Mouse (Mus musculus) CH12.LX (cell line): ENCODE measurements around the gene Bmi1. TPM values are rescaled to one million over a fixed set of nuclear protein-coding genes. Genes with fewer than 3 reads are reported as not detected.

Experiments used
- DNase-seq: peaks from one replicate; pipeline ENCODE4 v3.0.0-alpha.2; 2013; ENCODE audit errors: extremely low read depth
- H3K27ac ChIP-seq: 2 replicates; pipeline ENCODE4 v1.5.1; 2012; ENCODE audit warnings: low read depth, mild to moderate bottlenecking, control low read depth, moderate library complexity; ENCODE audit not compliant: insufficient read depth
- H3K27me3 ChIP-seq: replicated peaks from 2 replicates; pipeline ENCODE3; 2012; ENCODE audit warnings: inconsistent platforms
- H3K36me3 ChIP-seq, 2 experiments: replicated peaks in 1 of 2; 2 replicates each; pipeline versions ENCODE3 to v1.6.1; 2012; ENCODE audit warnings: inconsistent platforms in 1 of 2, low read length in 1 of 2, mild to moderate bottlenecking in 1 of 2, mixed read lengths in 1 of 2, moderate library complexity in 1 of 2; ENCODE audit not compliant: control insufficient read depth in 1 of 2, insufficient read depth in 1 of 2
- H3K4me1 ChIP-seq, 2 experiments: 2 replicates each; pipeline ENCODE4 v1.6.1; 2012; ENCODE audit warnings: inconsistent platforms in 1 of 2, moderate library complexity in 1 of 2; ENCODE audit not compliant: insufficient read depth in 2 of 2, control insufficient read depth in 1 of 2
- H3K4me2 ChIP-seq: 2 replicates; pipeline ENCODE4 v1.6.1; 2012; ENCODE audit warnings: low read depth, mild to moderate bottlenecking, control low read depth; ENCODE audit not compliant: poor library complexity, insufficient read depth, severe bottlenecking
- H3K4me3 ChIP-seq, 3 experiments: fragments of 150-350 bp in 1 of 3; sonication (generic) in 1 of 3; replicated peaks in 1 of 3; 2 replicates each; pipeline versions ENCODE3 to v1.5.1; 2011 to 2012; ENCODE audit warnings: low read depth in 2 of 3, low read length in 2 of 3, mild to moderate bottlenecking in 2 of 3, moderate library complexity in 2 of 3, control low read depth in 1 of 3, improper control_type of control experiment in 1 of 3, inconsistent platforms in 1 of 3, mixed read lengths in 1 of 3; ENCODE audit not compliant: poor library complexity in 1 of 3
- H3K79me2 ChIP-seq: replicated peaks from 2 replicates; pipeline ENCODE4 v1.6.1; 2012; ENCODE audit warnings: mild to moderate bottlenecking, moderate library complexity; ENCODE audit not compliant: control insufficient read depth, poor library complexity, insufficient read depth, severe bottlenecking; ENCODE audit errors: extremely low read depth
- H3K9ac ChIP-seq: 2 replicates; pipeline ENCODE4 v1.6.1; 2012; ENCODE audit warnings: low read depth, mild to moderate bottlenecking, control low read depth, moderate library complexity; ENCODE audit not compliant: insufficient read depth
- H3K9me3 ChIP-seq: replicated peaks from 2 replicates; pipeline ENCODE3; 2012; ENCODE audit warnings: low read length, inconsistent platforms, mixed read lengths
- BHLHE40 ChIP-seq: IDR thresholded peaks from 2 replicates; pipeline ENCODE4 v1.6.1; 2011; ENCODE audit warnings: mild to moderate bottlenecking, low read depth, low read length, improper control_type of control experiment
- CHD2 ChIP-seq: IDR thresholded peaks from 2 replicates; pipeline ENCODE4 v1.6.1; 2011; ENCODE audit warnings: low read length, improper control_type of control experiment
- CTCF ChIP-seq, 2 experiments: IDR thresholded peaks in 1 of 2; conservative IDR thresholded peaks in 1 of 2; 2 replicates each; pipeline ENCODE4 v1.5.1; 2011 to 2012; ENCODE audit warnings: low read depth in 2 of 2, low read length in 2 of 2, improper control_type of control experiment in 1 of 2, inconsistent platforms in 1 of 2, mild to moderate bottlenecking in 1 of 2, moderate library complexity in 1 of 2
- E2F4 ChIP-seq: IDR thresholded peaks from 2 replicates; pipeline ENCODE4 v1.6.1; 2011; ENCODE audit warnings: low read depth, low read length, improper control_type of control experiment; ENCODE audit not compliant: insufficient replicate concordance
- ELF1 ChIP-seq: IDR thresholded peaks from 2 replicates; pipeline ENCODE4 v1.6.1; 2014; ENCODE audit warnings: low read depth, mild to moderate bottlenecking, inconsistent platforms, low read length, improper control_type of control experiment
- EP300 ChIP-seq: IDR thresholded peaks from 2 replicates; pipeline ENCODE4 v1.6.1; 2011; ENCODE audit warnings: low read length, improper control_type of control experiment
- ETS1 ChIP-seq: conservative IDR thresholded peaks from 2 replicates; pipeline ENCODE4 v1.6.1; 2012; ENCODE audit warnings: low read depth, mild to moderate bottlenecking, inconsistent platforms, low read length, improper control_type of control experiment, moderate library complexity
- GABPA ChIP-seq: IDR thresholded peaks from 2 replicates; pipeline ENCODE4 v1.6.1; 2012; ENCODE audit warnings: low read depth, low read length, improper control_type of control experiment, inconsistent platforms; ENCODE audit not compliant: insufficient replicate concordance
- HCFC1 ChIP-seq: IDR thresholded peaks from 2 replicates; pipeline ENCODE4 v1.6.1; 2012; ENCODE audit warnings: low read depth, mild to moderate bottlenecking, inconsistent platforms, low read length, improper control_type of control experiment
- JUN ChIP-seq: IDR thresholded peaks from 2 replicates; pipeline ENCODE4 v1.6.1; 2011; ENCODE audit warnings: low read depth, mild to moderate bottlenecking, low read length, improper control_type of control experiment, moderate library complexity; ENCODE audit not compliant: insufficient read depth
- KAT2A ChIP-seq: IDR thresholded peaks from 2 replicates; pipeline ENCODE4 v1.6.1; 2012; ENCODE audit warnings: low read length, improper control_type of control experiment, inconsistent platforms; ENCODE audit not compliant: insufficient replicate concordance
- MAFK ChIP-seq: IDR thresholded peaks from 2 replicates; pipeline ENCODE4 v1.6.1; 2011; ENCODE audit warnings: low read length, improper control_type of control experiment; ENCODE audit not compliant: insufficient replicate concordance
- MEF2A ChIP-seq: IDR thresholded peaks from 2 replicates; pipeline ENCODE4 v1.6.1; 2014; ENCODE audit warnings: low read depth, mild to moderate bottlenecking, inconsistent platforms, low read length, improper control_type of control experiment, borderline replicate concordance
- MXI1 ChIP-seq: IDR thresholded peaks from 2 replicates; pipeline ENCODE4 v1.6.1; 2011; ENCODE audit warnings: mild to moderate bottlenecking, low read depth, low read length, improper control_type of control experiment
- NELFE ChIP-seq: IDR thresholded peaks from 2 replicates; pipeline ENCODE4 v1.6.1; 2011; ENCODE audit warnings: low read depth, low read length, improper control_type of control experiment
- PAX5 ChIP-seq: IDR thresholded peaks from 2 replicates; pipeline ENCODE4 v1.6.1; 2012; ENCODE audit warnings: low read length, inconsistent platforms, mixed read lengths
- RAD21 ChIP-seq: IDR thresholded peaks from 2 replicates; pipeline ENCODE4 v1.6.1; 2011; ENCODE audit warnings: low read depth, mild to moderate bottlenecking, low read length, improper control_type of control experiment, moderate library complexity
- RCOR1 ChIP-seq: conservative IDR thresholded peaks from 2 replicates; pipeline ENCODE4 v1.6.1; 2012; ENCODE audit warnings: low read depth, mild to moderate bottlenecking, inconsistent platforms, low read length, improper control_type of control experiment
- SIN3A ChIP-seq: IDR thresholded peaks from 2 replicates; pipeline ENCODE4 v1.6.1; 2012; ENCODE audit warnings: low read length, improper control_type of control experiment, inconsistent platforms
- TBP ChIP-seq: conservative IDR thresholded peaks from 2 replicates; pipeline ENCODE4 v1.6.1; 2011; ENCODE audit warnings: low read depth, low read length, improper control_type of control experiment
- TCF12 ChIP-seq: IDR thresholded peaks from 2 replicates; pipeline ENCODE4 v1.6.1; 2014; ENCODE audit warnings: low read depth, mild to moderate bottlenecking, inconsistent platforms, low read length, improper control_type of control experiment
- UBTF ChIP-seq: IDR thresholded peaks from 2 replicates; pipeline ENCODE4 v1.6.1; 2012; ENCODE audit warnings: low read depth, mild to moderate bottlenecking, inconsistent platforms, low read length, improper control_type of control experiment, moderate library complexity
- ZC3H11A ChIP-seq: IDR thresholded peaks from 2 replicates; pipeline ENCODE4 v1.6.1; 2012; ENCODE audit warnings: low read depth, mild to moderate bottlenecking, inconsistent platforms, low read length, improper control_type of control experiment
- ZKSCAN1 ChIP-seq: IDR thresholded peaks from 2 replicates; pipeline ENCODE4 v1.6.1; 2012; ENCODE audit warnings: low read depth, inconsistent platforms, low read length, improper control_type of control experiment, borderline replicate concordance
- ZNF384 ChIP-seq: IDR thresholded peaks from 2 replicates; pipeline ENCODE4 v1.6.1; 2012; ENCODE audit warnings: low read depth, low read length, improper control_type of control experiment, inconsistent platforms
- dilution Hi-C: fragments of 300-500 bp; cut with MboI; formaldehyde crosslinking; loops from 2 replicates; pipeline ENCODE4 v1.14.3; 2020; ENCODE audit warnings: low sequenced_read_pairs; ENCODE audit not compliant: extremely low pct_unique_long_range_greater_than_20kb, extremely low pct_ligation_motif_present
- in situ Hi-C: fragments of 300-500 bp; cut with MboI; formaldehyde crosslinking; loops from 3 replicates; pipeline ENCODE4 v1.14.3; 2019; ENCODE audit warnings: low sequenced_read_pairs, low pct_ligation_motif_present, low pct_unique_long_range_greater_than_20kb, mixed read lengths
- polyA plus RNA-seq: library from polyadenylated mRNA; unstranded; fragments of >175 nt; gene quantifications from 2 replicates; pipeline ENCODE4 v1.2.1, GENCODE M21; 2012; ENCODE audit warnings: low read depth; ENCODE audit not compliant: insufficient read length
- total RNA-seq, 2 experiments: library from RNA; depleted of rRNA; stranded (reverse); fragments of 300-350 nt in 1 of 2; fragments of >200 nt in 1 of 2; gene quantifications; 2 replicates each; pipeline ENCODE4 v1.2.3; 2012 to 2014

Bmi1 gene
- total and polyA plus RNA-seq, 3 experiments = 38.6 to 87.0 (median 51.0) TPM

- TF ChIP-seq RCOR1 (no peak), BHLHE40 (no peak), NELFE (peak; percentile 76), ZC3H11A (no peak), RAD21 (no peak)
Measured at GRCm38 (mm10) chr2:18693871-18694610, 17.2 kb downstream of the Bmi1 start, which contains the start of gene Spag6 (continued).

DNA sequence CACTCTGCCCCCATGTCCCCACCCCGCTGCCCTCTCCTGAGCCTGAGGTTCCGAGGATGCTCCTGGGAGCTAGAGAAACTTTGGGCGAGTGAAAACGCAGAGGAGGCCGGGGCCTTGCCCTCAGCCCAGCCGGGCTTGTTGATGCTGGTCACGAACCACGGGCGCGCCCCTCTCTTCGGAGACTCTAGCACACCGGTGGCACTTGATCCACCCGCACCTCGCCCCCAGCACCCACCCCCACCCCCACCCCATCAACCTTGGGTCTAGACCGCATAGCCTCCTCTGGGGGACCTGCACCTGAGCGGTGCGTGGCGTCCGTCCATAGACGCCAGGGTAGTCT lies 17.8 kb downstream of the Bmi1 start:
- H3K36me3 ChIP-seq = no peaks in the 10 kb centered on the region
- H3K4me2 ChIP-seq = peak overlapping the region; percentile 65
- TF ChIP-seq NELFE (no peak), E2F4 (no peak), MXI1 (no peak), KAT2A (no peak), MEF2A (no peak), ZNF384 (no peak), ELF1 (no peak), HCFC1 (no peak), UBTF (no peak), PAX5 (no peak), CTCF (conservative IDR thresholded peaks at IDR 0.05 in 1 of 2, IDR thresholded peaks at IDR 0.05 in 1 of 2; ENCODE audit: low read depth in 2 of 2, low read length in 2 of 2) (no peak), GABPA (no peak)
- TF ChIP-seq, all 38 proteins: peak for 0
- H3K4me1 ChIP-seq = peaks cover 0 to 10% of the 10 kb centered on the region in 2 experiments; a peak in 2 of 4 replicates
- peaks cover 5% of the 10 kb centered on the region for H3K9me3 ChIP-seq
- H3K27ac ChIP-seq = peak overlapping the region; percentile 91
- in situ Hi-C loops (loop anchor here (25.0 kb wide), 2 partner anchors 307 to 657 kb away; partner anchors contain the start of genes A930004D18Rik, Dnajc1 and Skida1), dilution Hi-C loops (no loop called here)
- peak overlapping the region; percentile 95 for H3K9ac ChIP-seq
- H3K79me2 ChIP-seq = no peaks in the 10 kb centered on the region
- no peak for DNase-seq
- H3K4me3 ChIP-seq = peak overlapping the region; percentile 74 to 84 (median 83)
- H3K27me3 ChIP-seq = peaks cover 25% of the 10 kb centered on the region

DNA sequence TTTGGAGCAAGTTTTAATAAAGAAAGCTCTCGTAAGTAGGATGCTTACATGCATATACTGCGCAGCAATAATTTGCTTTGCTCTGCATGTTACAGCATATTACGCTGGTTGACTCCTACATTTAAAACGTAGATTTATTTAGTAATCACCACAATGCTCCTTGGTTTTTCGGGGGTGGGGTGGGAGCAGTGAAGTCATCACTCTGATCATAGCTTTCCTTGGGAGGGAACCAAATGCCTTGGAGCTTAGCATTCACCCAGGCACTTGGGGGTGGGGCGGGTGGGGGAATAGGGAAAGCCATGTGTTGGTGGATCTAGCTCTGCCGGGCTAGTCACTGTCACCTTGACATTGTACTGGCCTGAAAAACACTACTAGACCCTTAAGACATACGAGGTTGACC lies 18.3 kb downstream of the Bmi1 start:
- no peak for DNase-seq
- TF ChIP-seq TCF12 = no peak
- TF ChIP-seq HCFC1 = no peak
- TF ChIP-seq MXI1 = no peak
- TF ChIP-seq ZC3H11A = no peak
- TF ChIP-seq TBP = no peak
- no peak for TF ChIP-seq ZKSCAN1
- no peak for TF ChIP-seq ETS1
- TF ChIP-seq E2F4 = no peak
- TF ChIP-seq MEF2A = no peak
- no peak for TF ChIP-seq JUN
- no peak for TF ChIP-seq UBTF
- no peak for TF ChIP-seq EP300
- no peak for TF ChIP-seq SIN3A
- no peak for TF ChIP-seq MAFK
- TF ChIP-seq CHD2 = no peak
- TF ChIP-seq KAT2A = no peak
- H3K27me3 ChIP-seq = peaks cover 22% of the 10 kb centered on the region
- H3K9ac ChIP-seq = no peak overlapping the region
- H3K4me2 ChIP-seq = peak overlapping the region; percentile 65
- dilution Hi-C loops = no loop called here
- H3K4me3 ChIP-seq = no peak overlapping the region
- H3K4me1 ChIP-seq = peaks cover 0 to 10% of the 10 kb centered on the region in 2 experiments; a peak in 2 of 4 replicates
- H3K27ac ChIP-seq = no peak overlapping the region
- in situ Hi-C loops = loop anchor here (25.0 kb wide), 2 partner anchors 308 to 658 kb away; partner anchors contain the start of genes A930004D18Rik, Dnajc1 and Skida1
- no peaks in the 10 kb centered on the region for H3K79me2 ChIP-seq
- H3K9me3 ChIP-seq = peaks cover 3% of the 10 kb centered on the region
- H3K36me3 ChIP-seq = no peaks in the 10 kb centered on the region
